Mouse (Mus musculus): ENCODE data around the gene Mvd.

Mvd gene

DNA sequence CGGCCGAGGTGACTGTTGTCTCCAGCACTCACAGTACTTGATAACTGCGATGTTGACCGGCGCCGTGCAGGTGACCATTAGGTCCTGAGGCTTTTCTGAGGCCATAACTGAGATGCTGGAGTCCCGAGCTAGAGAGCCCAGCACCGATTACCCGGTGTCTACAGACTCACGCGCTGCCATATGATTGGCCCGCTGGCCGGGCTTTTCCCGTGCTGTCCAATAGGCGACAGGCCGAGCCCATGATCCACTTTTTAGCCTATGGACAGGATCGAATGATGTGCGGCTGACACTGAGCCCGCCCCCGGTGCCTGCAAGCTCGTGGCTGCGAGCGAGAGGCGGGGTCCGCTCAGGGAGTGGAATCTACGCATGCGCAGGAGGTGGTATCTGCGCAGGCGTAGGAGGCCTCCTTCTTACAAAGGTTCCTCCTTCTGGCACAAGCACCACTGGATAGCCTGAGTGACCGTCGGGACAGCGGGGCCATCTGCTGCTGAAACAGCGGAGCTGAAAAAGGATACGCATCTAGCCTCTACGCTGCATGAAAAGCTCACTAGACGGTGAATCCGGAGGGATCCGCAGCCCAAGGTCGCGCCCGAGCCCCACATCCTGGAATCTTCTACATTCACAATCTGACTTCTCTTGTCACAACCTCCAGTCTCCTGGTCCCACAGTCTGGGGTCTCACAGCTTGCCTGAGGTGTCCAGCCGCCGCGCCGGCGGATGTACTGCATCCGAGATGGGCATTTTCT, at the start of gene Mvd:
TSS of gene Mvd (minus strand) at position 161 of the 745 bp plus-strand sequence.
- DNase-seq = peak; percentile 94 to 98

DNA sequence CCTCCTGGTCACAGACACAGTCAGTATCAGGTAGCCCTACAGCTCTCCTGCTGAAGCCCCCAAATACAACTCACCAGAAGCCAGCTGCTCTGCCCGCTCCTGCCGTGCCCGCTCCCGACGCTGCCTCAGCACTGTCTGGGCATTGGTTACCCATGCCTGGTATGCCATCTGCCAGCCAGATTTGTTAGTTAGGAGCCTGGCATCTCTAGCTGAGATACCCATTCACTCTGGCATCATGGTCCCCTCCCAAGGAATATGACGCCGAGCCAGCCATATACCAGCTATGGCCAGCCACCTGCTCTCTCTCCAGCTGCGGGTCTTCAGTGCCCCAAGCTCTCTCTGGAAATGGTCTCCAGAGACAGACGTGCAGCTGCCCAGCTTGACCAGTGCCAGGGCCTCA, 45.2 kb upstream of the Mvd start:
- DNase-seq = no peak

DNA sequence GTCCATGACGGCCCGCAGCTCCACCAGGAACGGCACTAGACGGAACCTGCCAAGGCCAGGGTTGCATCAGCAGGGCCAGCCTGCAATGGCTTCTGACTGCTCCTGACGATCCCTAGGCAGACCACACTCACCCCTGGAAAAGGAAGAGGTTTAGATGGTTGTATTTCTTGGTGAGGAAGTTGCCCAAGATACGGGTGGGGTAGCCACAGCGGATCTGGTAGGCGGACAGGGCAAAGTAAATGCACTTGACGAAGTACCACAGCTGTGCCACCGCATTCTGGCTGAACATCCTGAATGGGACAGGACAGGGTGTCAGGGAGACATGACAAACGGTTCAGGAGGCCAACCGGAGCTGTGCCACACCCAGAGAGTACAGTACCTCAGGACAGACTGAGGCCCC, 41.6 kb upstream of the Mvd start:
- no peak for DNase-seq

DNA sequence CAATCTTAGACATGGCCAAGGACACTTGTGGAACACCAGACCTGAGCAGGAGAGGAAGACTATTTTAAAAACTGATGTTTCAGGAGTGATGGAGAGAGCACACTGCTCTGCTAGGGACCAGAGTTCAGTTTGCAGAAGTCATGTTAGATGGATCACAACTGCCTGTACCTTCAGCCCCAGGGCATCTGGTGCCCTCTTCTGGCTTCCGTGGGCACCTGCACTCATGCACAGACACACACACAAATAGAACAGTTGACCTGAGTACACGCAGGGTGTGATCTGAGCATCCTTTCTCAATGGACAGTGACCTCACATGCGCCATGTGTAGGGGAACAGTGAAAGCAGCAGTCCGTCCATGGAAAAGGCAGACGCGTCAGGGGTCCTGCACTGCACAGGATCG, 40.7 kb upstream of the Mvd start:
- DNase-seq = no peak

DNA sequence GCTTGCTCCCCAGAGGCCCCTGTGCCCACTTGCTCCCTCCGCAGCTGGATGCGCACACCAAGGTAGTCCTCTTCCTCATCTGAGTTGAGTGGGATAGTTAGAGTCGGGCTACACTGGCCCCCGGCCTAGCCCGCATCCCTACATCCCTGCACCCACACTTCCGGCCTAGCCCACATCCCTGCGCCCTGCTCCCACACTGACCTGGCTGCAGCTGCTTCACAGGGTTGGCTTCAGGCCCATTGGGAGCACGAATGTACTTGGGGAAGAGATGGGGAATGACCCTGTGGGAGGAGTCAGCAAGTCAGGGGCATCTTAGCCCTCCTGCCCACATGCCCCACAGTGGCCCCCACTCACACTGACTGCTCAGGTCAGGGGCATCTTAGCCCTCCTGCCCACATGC, 39.2 kb upstream of the Mvd start:
- DNase-seq = no peak

DNA sequence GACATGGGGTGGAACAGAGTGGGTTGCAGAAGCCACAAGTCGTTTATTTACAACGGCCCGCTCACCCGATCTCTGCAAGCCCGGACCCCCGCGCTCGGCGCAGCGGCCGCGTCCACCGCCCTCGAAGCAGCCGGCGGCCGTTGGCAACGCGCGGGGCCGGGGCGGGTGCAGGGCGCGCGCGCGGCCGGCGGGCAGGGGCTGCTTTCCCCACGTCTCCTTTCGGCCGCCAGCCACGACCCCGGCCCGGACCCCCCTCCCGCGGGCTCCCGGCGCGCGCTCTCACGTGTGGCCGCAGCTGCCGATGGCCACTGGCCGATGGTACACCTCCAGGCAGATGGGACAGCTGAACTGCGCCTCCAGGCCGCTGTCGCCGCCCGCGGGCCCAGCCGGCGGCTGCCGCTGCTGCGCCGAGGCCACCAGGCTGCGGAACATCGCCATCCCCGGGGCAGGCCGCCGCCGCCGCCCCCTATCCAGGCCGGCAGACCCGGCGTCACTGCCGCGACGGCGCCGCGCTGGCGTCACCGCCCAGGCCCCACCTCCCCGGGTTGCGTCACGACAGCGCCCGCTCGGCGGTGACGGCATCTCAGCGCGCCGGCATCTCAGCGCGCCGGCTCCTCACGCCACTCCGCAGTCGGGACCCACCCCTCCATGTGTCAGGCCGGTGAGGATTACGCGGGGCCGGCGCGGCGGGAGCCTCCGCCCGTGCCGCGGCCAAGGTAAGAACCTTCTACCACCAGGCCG, 32.5 kb upstream of the Mvd start, which contains the start of the genes Rnf166 and Ctu2:
TSS of gene Rnf166 (minus strand) at position 485 of the 741 bp plus-strand sequence.
TSS of gene Ctu2 (plus strand) at position 564 of the 741 bp plus-strand sequence.
- DNase-seq = peak; percentile 83 to 93

DNA sequence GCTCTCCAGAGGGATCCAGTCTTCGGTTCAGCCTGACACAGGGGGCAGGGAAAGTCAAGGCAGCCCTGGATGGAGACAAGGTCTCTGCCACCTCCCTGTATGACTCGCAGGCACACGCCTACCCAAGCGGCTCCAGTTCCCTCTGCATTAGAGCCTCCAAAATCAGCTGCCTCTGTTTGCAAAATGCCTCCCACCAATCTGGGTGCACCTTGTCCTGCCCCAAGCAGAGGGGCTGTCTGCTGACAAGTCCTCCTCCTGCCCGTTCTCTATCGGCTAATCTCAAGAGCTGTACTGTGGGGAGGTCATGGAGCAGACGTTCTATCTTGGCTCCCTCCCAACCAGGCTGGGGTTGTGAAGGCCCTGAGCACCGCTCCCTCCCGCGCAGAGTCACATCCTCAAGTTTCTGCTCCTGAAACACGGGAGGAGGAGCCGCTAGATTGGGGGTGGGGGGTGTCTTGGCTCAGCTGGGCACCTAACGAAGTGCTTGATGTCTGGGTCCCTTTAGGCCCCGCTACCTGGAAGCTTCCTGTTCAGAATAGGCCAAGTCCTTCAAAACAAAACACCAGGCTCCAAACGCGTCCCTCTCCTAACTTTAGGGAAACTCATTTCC, 31.8 kb upstream of the Mvd start:
- DNase-seq = peak in 1 of 2 experiments; percentile 24

DNA sequence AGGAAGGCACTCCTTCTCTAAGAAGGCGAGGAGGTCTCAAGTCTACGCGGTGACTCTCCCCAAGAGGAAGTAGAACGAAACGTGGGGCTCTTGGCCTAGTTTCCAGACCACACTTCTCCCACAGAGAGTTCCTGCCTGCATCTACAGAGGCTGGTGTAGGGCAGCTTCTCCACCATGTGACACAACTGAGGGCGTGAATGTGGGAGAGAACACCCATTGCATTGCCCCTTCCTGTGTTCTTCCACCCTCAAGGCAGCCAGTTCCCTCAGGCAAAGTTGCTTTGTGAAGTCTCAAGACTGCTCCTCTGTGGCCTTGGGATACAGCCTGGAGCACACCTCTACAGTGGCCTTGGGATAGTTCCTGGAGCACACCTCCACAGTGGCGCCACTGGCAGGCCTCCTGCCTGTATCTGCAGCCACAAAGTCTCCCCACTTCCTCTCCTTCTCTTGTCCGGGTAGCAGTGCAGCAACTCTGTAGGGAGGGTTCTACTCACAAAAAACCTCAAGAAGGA, 30.7 kb upstream of the Mvd start:
- DNase-seq = peak; percentile 22 to 23

DNA sequence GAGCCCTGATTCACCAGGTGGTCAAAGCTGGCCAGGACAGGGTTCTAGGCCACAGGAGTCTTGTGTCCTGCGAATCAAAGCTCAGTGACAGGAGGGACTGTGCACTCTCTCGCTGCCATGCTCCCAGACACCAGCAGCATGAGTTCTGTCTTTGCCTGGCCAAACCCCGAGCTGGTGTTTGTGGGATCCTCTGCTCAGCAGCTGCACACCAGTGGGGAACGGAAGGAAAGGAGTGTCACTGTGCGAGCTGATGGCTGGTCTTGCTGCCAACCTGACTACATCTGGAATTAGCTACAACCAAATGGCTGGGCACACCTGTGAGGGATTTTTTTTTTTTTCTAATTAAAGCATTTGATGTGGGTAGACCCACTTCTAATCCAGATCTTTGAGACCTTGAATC, 27.5 kb upstream of the Mvd start:
- DNase-seq = no peak

DNA sequence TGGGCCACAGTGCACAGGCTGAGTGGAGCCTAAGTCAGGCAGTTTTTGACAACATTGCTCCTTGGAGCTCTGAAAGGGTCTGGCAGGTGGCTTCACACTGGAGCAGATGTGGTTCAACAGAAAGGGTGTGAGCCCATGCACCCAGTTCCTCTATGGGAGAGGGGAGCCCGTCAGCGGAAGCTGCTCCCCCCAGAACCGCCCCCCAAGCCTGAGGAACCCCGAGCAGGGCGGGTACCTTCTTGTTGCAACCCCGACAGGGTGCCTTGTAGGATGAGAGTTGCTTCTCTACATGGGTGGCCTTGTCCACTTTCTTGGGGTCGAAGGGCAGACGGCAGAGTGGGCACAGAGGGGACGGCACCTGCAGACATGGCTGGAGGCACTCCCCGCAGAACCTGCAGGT, 26.7 kb upstream of the Mvd start:
- DNase-seq = no peak

DNA sequence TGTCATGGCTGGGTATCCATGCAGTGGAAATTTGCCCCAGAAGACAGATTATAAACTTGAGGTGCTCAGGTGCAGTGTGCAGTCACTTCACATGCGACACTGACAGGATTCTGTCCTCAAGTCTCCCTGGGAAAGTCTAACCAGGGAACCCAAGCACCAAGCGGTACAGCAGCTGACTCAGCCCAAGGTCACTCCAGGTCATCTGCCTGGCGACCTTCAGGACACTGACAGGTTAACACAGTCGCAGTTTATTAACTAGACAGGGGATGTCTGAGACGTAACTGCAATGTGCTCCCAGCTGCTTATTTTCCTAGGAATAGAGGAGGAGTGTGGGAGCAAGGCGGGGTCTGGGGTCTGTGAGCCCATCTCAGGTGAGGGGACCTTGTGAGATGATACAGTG, 26.2 kb upstream of the Mvd start:
- no peak for DNase-seq

DNA sequence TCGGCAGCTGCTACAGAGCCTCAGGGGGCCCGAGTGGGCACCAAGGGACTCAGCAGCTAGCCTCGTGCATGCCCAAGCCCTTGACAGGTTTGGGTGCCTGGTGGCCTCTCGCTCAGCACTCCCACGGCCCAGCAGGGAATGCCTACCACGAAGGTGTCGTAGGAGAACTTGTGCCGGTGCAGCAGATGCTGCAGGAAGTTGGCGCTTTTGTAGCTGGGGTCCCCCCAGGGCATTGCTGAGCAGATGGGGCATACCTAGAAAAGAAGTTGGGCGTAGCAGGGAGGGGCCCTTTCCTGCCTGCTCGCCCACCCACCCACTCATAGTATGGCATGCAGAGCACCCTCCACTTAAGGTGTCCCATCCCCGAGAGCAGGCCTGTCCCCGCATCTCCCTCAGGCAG, 24.6 kb upstream of the Mvd start:
- DNase-seq = no peak

DNA sequence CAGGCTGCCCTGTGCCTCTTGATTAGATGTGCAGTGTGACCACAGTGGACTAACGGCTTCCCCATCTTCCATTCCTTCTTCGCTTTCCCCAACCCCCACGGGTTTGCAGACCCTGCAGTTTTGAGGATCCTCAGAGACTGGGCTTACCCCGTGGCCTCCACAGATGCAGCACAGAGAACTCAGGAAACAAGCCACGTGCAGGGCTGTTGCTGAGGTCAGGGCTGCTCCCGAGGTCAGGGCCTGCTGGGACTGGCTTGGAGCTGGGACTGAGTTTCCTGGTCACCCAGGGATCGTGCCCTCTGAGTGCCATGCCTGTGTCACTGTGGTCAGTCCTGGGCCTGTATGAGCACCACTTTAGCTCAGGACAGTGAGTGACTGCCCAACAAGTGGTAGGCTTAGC, 21.8 kb upstream of the Mvd start:
- DNase-seq = no peak

DNA sequence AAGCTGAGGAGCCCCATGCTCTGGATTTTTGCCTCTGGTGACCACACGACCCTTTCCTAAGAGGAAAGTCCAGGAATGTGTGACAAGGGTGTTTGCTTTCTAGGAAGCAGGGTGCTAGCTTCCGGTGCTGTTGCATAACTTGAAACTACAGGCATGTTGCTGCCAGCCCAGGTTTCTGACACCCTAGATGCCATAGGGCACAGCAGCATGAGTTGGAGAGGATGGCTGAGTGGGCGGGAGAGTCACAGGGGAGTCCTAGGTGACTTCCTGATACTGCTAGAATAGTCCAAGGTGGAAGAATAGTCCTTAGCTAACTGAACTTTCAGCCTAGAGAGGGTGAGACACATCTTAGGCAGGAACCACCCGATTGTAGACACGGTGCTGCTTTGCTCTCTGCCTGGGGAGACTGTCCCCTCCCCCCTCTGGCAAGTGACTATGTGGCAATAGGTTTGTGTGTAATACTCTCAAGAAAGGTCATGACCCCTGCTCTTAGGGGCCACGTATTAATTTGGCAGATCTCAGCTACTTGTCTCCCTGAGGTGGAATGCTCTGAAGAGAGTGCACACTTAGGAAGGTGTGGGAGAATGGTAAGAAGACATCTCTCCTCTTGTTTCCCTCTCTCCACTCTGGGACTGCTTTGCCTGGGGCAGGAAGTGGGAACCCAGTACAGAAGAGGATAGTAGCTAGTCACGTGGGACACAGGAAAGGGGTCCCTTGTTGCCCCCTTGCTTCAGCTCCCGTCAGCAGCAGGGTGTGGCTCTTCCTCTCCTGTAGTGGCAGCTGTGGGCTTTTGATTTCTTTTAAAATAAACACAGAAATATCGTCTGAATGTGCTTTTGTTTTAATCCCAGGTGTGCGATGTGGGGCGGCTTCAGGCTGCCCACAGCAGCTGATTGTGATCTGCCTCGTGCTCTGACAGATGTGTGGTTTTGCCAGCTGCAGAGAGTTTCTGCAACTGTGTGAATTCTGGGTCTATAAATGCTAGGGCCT, 20.7 kb upstream of the Mvd start:
- no peak for DNase-seq

DNA sequence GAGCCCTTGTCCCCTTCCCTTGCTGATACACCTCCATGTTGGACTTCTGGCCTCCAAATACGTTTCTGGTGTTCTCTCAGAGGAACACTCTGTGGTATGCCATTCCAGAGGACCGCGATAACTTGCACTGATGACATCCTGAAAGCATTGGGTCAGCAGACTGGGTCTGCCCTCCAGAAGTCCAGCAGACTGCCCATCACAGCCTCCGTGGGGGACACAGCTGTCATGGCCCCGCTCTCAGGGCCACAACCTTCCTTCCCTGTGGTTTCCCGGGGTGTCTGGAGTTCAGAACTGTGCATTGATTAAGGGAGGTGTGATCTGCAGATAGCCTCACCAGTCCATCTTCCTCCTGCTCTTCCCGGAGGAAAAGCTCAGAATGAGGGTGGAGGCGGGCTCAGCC, 19.3 kb upstream of the Mvd start:
- DNase-seq = no peak

DNA sequence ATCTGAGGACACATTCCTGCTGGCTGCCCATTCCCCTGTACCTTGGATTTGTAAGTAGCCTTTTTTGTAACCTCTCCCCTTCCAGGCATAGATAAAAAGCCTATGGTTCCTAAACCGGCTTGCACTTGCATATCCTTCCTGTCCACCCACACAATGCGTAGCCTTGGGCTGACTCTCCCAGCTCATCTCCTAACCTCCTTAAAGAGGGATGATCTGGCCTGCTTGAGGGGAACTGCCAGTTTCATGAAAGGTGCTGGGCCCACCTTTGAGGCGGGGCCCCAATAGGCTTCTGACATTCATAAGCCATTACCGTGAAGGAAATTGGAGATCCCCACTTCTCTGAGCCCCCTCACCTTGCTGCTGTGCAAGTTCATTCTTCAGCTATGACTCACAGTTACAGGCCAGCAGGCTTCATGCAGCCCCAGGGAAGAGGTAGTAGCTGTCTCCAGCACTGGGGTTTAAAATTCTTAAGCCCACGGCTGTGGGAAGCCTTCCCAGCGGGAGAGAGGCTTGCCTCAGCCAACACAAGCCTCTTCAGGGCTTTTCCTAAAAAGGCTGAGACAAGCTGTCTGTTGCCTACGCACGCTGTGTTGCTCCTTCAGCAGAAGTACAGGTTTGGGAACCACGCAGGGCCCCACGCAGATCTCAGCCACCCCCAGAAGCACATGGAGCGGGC, 18.4 kb upstream of the Mvd start:
- DNase-seq = no peak

DNA sequence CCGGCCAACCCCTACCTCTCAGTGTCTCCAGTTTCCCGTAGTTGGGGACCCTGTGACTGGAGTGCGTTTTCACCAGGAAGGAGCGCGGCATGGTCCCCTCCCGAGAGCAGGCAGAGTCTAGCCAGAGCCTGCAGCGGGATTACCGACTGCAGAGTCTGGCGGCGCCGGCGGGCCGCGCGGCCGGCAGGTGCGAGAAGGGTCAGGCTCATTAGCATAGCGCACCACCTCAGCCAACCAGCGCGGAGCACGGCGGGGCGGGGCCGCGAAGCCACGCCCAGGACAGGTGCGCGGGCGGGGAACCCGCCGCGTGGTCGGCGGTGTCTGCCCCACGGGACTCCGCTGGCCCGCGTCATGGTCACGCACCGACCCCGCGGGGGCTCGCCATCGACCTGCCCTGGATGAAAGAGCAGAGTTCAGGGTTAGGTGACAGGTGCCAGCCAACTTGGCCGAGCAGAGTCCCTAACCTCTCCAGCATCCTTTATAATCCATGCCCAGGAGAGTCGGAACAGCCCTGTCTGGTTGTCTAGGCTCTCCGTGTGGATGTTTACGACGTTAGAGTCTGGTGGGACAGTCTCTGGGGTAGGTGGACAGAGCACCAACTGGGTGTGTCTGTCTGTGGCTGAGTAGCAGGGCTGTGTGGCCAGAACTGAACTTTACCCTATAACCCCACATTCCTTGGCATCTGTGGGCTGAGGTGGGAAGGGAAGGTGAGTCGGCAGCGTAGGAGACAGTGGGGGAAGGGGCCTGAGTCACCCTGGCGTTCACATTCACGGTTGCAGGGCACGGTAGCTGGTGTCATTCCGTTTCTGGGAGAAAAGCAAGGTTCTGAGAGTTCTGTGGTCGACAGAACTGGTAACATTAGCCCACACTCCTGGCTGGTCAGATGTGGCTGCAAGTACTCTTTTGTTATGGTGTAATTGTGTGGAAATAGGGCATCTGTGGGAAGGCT, 17.6 kb upstream of the Mvd start, which contains the start of gene Snai3:
TSS of gene Snai3 (minus strand) at position 210 of the 949 bp plus-strand sequence.
- DNase-seq = peak; percentile 50 to 64

DNA sequence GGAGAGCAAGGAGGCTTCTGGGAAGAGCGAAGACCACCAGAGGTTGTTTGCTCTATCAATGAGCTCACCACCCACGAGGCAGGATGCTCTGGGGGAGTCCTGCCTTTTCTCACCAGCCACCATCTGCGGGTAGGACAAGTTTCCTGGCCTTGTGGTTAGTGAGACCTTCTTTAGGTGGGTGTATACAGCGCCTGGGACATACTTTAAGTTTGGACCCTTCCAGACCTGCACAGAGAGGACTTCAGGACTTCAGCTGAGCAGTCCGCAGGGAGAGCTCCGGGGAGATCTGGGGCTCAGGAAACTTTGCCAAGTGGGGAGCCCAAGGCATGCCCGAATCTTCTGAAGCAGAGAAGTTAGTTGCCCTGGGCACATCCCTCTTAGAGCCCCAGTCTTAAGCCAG, 16.8 kb upstream of the Mvd start:
- no peak for DNase-seq

DNA sequence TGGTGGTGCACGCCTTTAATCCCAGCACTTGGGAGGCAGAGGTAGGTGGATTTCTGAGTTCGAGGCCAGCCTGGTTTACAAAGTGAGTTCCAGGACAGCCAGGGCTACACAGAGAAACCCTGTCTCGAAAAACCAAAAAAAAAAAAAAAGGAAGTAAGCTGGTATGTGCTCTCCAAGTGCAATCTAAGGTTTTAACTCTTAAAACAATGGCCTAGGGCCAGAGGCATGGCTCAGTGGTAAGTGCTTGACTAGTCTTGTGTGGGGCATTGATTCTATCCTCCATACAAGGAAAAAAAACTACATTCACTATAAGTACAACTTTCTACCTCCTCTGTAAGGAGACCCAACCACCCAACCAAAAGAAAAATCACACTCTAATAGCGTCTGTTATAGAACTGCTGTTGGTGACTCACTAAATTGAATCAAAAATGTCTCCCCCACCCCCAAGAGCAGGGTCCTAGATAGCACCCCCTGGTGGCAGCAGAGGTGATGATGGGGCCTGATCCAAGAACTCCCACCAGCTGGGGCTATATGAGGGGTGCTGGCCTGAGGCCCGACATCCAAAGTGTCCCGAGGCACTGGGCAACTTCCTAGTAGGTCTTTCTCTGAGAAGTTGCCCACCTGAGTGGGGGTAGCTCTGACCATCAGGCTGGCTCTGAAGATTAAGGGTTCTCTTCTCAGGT, 16.1 kb upstream of the Mvd start:
- peak in 1 of 2 experiments; percentile 60 for DNase-seq

DNA sequence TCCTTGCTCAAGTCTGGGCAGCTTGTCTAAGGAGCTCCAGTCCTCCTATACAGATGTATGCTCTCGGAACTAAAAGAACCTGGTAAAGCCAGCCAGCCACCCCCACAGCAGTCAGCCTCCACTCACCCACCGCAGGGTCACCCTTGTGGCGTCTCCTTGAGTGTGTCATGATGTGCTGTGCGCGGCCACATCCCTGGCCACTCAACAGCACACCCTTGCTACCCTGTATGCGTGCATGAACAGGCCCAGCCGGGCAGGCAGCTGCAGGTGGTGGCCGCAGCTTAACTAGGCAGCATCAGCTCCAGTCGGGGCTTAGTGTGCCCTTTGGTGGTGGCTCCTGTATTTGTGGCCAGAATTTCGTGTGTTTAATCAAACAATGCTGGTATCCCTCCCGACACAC, 13.9 kb upstream of the Mvd start:
- no peak for DNase-seq

Data from spleen, adult 18-20 months (tissue).